Mouse (Mus musculus): ENCODE results near the gene Stpg3. TPM values are rescaled to one million over a fixed set of nuclear protein-coding genes. Genes with fewer than 3 reads are reported as not detected.

Gene Stpg3
- polyA plus RNA-seq, 1 experiment from 2014 or later = not detected

DNA sequence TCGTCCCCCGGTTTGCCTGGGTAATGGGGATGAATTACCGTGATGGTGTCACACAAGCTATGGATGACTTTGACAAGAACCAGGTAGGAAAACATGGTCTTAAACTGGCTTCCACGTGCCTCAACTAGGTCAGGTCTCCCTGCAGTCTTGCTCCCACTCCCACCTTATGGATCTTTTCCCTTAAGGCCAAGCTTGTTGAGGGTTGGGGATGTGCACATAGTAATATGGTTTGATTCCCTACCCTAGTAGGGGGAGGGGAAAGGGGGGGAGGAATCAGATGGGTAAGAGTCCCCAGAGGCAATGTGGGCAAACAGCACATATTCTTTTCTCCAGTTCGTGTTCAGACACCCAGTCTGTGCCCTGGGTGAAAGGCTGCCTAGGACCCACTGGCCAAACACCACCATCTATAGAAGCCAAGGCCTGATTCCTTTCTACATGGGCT lies 6.9 kb upstream of the Stpg3 start:
- H3K4me2 ChIP-seq (replicated peaks; ENCODE audit: low read depth) = no peak overlapping the region; the same call in 1 of the 2 replicates
- no peak overlapping the region for H3K9ac ChIP-seq (ENCODE audit: low read depth, low read length)
- peaks cover 12% of the 10 kb centered on the region; the same call in 1 of the 2 replicates for H3K36me3 ChIP-seq (ENCODE audit: control insufficient read depth, insufficient read depth)
- 71% methylated on average over 5 of the region's 5 CpGs for WGBS
- H3K4me1 ChIP-seq (replicated peaks; ENCODE audit: control insufficient read depth, insufficient read depth, low read length) = 0 out of 2 replicates have a peak, but pooled peaks cover 3% of the 10 kb centered on the region
- H3K27me3 ChIP-seq (replicated peaks; ENCODE audit: control insufficient read depth, insufficient read depth, low read length) = no peaks in the 10 kb centered on the region
- no peaks in the 10 kb centered on the region for H3K9me3 ChIP-seq (ENCODE audit: control insufficient read depth)
- H3K4me3 ChIP-seq (ENCODE audit: low read depth, low read length) = no peak overlapping the region
- no peak for ATAC-seq
- no peak overlapping the region for H3K27ac ChIP-seq (ENCODE audit: low read depth, low read length)
- TF ChIP-seq CTCF (IDR thresholded peaks at IDR 0.05; ENCODE audit: low read depth) = no peak

DNA sequence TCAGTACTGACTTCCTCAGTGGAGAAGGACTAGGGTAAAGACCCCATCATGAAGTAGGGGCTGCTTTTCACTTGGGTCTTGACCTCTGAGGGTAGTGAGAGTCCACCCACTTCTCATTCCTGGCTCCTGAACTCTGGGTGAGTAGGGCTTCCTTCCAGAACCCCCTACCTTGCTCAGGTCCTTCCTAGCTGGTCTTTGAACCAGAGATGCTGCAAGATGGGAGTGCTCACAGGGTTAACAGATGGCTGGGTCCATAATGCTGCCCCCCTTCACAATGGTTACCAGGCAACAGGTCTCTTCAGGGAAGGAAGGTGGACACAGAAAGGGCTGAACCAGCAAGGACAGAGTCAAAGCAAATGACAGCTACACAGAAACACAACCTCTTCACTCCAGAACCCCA lies 4.0 kb upstream of the Stpg3 start, which contains the start of gene Fam166a:
Gene Fam166a (plus strand): TSS at position 301 of the 400 bp plus-strand sequence.
- Histone ChIP-seq H3K4me3 (ENCODE audit: low read depth, low read length) (no peak within 1 kb of the TSS), H3K9ac (ENCODE audit: low read depth, low read length) (no peak within 1 kb of the TSS), H3K9me3 (ENCODE audit: control insufficient read depth) (no peaks in the 10 kb centered on the region), H3K27ac (ENCODE audit: low read depth, low read length) (no peak within 1 kb of the TSS), H3K4me2 (replicated peaks; ENCODE audit: low read depth) (no peak within 1 kb of the TSS), H3K27me3 (replicated peaks; ENCODE audit: control insufficient read depth, insufficient read depth, low read length) (no peaks in the 10 kb centered on the region), H3K36me3 (ENCODE audit: control insufficient read depth, insufficient read depth) (peaks cover 12% of the 10 kb centered on the region; the same call in 1 of the 2 replicates), H3K4me1 (replicated peaks; ENCODE audit: control insufficient read depth, insufficient read depth, low read length) (no peaks in the 10 kb centered on the region)
- TF ChIP-seq CTCF (IDR thresholded peaks at IDR 0.05; ENCODE audit: low read depth) = no peak
- no peak for ATAC-seq

- Histone ChIP-seq H3K27me3 (replicated peaks; ENCODE audit: control insufficient read depth, insufficient read depth, low read length) (no peaks in the 10 kb centered on the region), H3K4me3 (ENCODE audit: low read depth, low read length) (no peak overlapping the region), H3K27ac (ENCODE audit: low read depth, low read length) (no peak overlapping the region), H3K9me3 (ENCODE audit: control insufficient read depth) (no peaks in the 10 kb centered on the region), H3K36me3 (ENCODE audit: control insufficient read depth, insufficient read depth) (peaks cover 12% of the 10 kb centered on the region; the same call in 1 of the 2 replicates), H3K9ac (ENCODE audit: low read depth, low read length) (no peak overlapping the region), H3K4me1 (replicated peaks; ENCODE audit: control insufficient read depth, insufficient read depth, low read length) (no peaks in the 10 kb centered on the region), H3K4me2 (replicated peaks; ENCODE audit: low read depth) (no peak overlapping the region)
- TF ChIP-seq CTCF (IDR thresholded peaks at IDR 0.05; ENCODE audit: low read depth) = no peak
- 55% methylated on average over 2 of the region's 2 CpGs for WGBS
- no peak for ATAC-seq
Observed at GRCm38 (mm10) chr2:25217666-25218065, 3.2 kb upstream of the Stpg3 start.

DNA sequence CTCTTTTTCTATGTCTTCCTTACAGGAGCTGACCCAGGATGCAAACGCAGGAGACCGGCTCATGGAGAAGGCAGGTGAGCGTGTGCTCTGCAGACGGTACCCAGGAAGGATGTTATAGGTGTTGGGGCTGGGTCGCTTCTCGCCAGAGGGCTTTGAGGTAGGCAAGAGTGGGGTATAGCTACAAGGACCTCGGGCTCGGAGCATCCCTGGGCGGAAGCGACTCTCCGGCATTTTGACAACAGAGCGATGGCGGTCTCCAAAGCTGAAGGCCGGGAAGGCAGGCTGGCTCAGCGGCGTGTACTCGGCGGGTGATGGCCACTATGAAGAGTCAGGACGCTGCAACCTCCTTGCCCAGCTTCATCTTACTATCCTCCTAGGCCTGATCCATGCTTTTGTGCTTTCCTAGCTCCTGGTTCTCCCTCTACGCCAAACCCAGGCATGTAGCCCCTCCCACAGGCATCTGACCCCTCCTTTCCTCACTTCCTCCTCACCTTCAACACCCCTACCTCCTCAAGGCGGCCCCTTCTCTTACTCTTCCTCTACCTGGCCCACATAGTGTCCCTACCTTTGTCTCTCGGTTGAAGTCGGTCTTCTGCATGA lies 1.1 kb downstream of the Stpg3 start:
- WGBS = 69% methylated on average over 23 of the region's 23 CpGs

GRCm38 (mm10) chr2:25211121-25211670 lies 3.2 kb downstream of the Stpg3 start, which contains the start of gene Nelfb:
Gene Nelfb, minus strand, starts transcription at chr2:25211489.
- WGBS = under 1% methylated on average over 44 of the region's 44 CpGs
- ATAC-seq = peak; percentile 81
- H3K27me3 ChIP-seq (replicated peaks; ENCODE audit: control insufficient read depth, insufficient read depth, low read length) = no peaks in the 10 kb centered on the region

More for the DNA sequence above, 1.1 kb downstream of the Stpg3 start:
- Histone ChIP-seq H3K9me3 (ENCODE audit: control insufficient read depth) (no peaks in the 10 kb centered on the region), H3K36me3 (ENCODE audit: control insufficient read depth, insufficient read depth) (peaks cover 6% of the 10 kb centered on the region; the same call in 1 of the 2 replicates), H3K4me1 (replicated peaks; ENCODE audit: control insufficient read depth, insufficient read depth, low read length) (0 out of 2 replicates have a peak, but pooled peaks cover 7% of the 10 kb centered on the region), H3K27me3 (replicated peaks; ENCODE audit: control insufficient read depth, insufficient read depth, low read length) (no peaks in the 10 kb centered on the region), H3K27ac (ENCODE audit: low read depth, low read length) (no peak overlapping the region), H3K4me2 (replicated peaks; ENCODE audit: low read depth) (no peak overlapping the region), H3K4me3 (ENCODE audit: low read depth, low read length) (no peak overlapping the region), H3K9ac (ENCODE audit: low read depth, low read length) (no peak overlapping the region)
- TF ChIP-seq CTCF (IDR thresholded peaks at IDR 0.05; ENCODE audit: low read depth) = no peak
- no peak for ATAC-seq

DNA sequence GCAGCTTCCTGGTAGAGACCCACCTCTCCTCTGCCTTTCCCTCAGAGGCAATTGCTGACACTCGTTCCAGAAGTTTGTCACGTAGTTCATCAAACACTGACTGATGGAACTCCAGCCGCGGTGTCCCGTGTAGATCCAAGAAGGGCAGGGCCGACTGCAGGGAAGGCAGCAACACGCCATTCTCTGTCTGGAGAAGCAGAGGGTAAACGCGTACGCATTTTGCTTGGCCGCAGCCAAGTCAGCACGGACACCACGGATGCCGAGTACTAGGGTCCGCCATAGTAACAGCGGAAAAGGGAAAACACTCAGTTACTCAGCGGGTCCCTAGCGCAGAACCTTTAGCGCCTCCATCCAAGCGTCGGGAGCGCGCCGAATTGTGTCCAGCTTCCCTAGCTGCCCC lies 3.8 kb downstream of the Stpg3 start:
- H3K27ac ChIP-seq (ENCODE audit: low read depth, low read length) = peak overlapping the region; percentile 87
- 0 out of 2 replicates have a peak, but pooled peaks cover 8% of the 10 kb centered on the region for H3K4me1 ChIP-seq (replicated peaks; ENCODE audit: control insufficient read depth, insufficient read depth, low read length)
- H3K27me3 ChIP-seq (replicated peaks; ENCODE audit: control insufficient read depth, insufficient read depth, low read length) = no peaks in the 10 kb centered on the region
- H3K9me3 ChIP-seq (ENCODE audit: control insufficient read depth) = no peaks in the 10 kb centered on the region
- under 1% methylated on average over 24 of the region's 24 CpGs for WGBS
- peaks cover 30% of the 10 kb centered on the region for H3K36me3 ChIP-seq (ENCODE audit: control insufficient read depth, insufficient read depth)
- H3K4me3 ChIP-seq (ENCODE audit: low read depth, low read length) = peak overlapping the region; percentile 95
- ATAC-seq = peak; percentile 14; the same call in 1 of the 2 replicates
- H3K9ac ChIP-seq (ENCODE audit: low read depth, low read length) = peak overlapping the region; percentile 85
- H3K4me2 ChIP-seq (replicated peaks; ENCODE audit: low read depth) = peak overlapping the region; percentile 87
- TF ChIP-seq CTCF (IDR thresholded peaks at IDR 0.05; ENCODE audit: low read depth) = no peak

More at GRCm38 (mm10) chr2:25211121-25211670, 3.2 kb downstream of the Stpg3 start, which contains the start of gene Nelfb:
- H3K4me3 ChIP-seq (ENCODE audit: low read depth, low read length) = peak within 1 kb of the TSS; percentile 95
- H3K4me2 ChIP-seq (replicated peaks; ENCODE audit: low read depth) = peak within 1 kb of the TSS; percentile 87
- no peaks in the 10 kb centered on the region for H3K9me3 ChIP-seq (ENCODE audit: control insufficient read depth)
- H3K4me1 ChIP-seq (replicated peaks; ENCODE audit: control insufficient read depth, insufficient read depth, low read length) = 0 out of 2 replicates have a peak, but pooled peaks cover 8% of the 10 kb centered on the region
- peak within 1 kb of the TSS; percentile 87 for H3K27ac ChIP-seq (ENCODE audit: low read depth, low read length)
- no peak for TF ChIP-seq CTCF (IDR thresholded peaks at IDR 0.05; ENCODE audit: low read depth)
- peaks cover 25% of the 10 kb centered on the region for H3K36me3 ChIP-seq (ENCODE audit: control insufficient read depth, insufficient read depth)
- H3K9ac ChIP-seq (ENCODE audit: low read depth, low read length) = peak within 1 kb of the TSS; percentile 85

Data from intestine, postnatal 0 days (tissue).